Mouse (Mus musculus): ENCODE data around the gene Stx11.

GRCm38 (mm10) chr10:12911451-12911850 is 52.6 kb downstream of the Stx11 start:
- TF ChIP-seq GATA1 (IDR thresholded peaks at IDR 0.05; ENCODE audit: low read depth, low read length) (no peak), TAL1 (IDR thresholded peaks at IDR 0.05; ENCODE audit: low read length) (no peak), POLR2A (IDR thresholded peaks at IDR 0.05; ENCODE audit: control insufficient read depth in 1 of 2, insufficient read depth in 1 of 2, low read depth in 1 of 2, low read length in 2 of 2, poor library complexity in 1 of 2) (no peak), CTCF (IDR thresholded peaks at IDR 0.05 in 2 of 3, conservative IDR thresholded peaks at IDR 0.05 in 1 of 3; ENCODE audit: control insufficient read depth in 1 of 3, insufficient read depth in 1 of 3, low read depth in 2 of 3, low read length in 3 of 3, poor library complexity in 1 of 3, severe bottlenecking in 1 of 3) (no peak), NELFE (IDR thresholded peaks at IDR 0.05; ENCODE audit: low read depth, low read length) (no peak), ZNF384 (IDR thresholded peaks at IDR 0.05; ENCODE audit: low read depth, low read length) (no peak), USF1 (IDR thresholded peaks at IDR 0.05; ENCODE audit: low read depth, low read length) (no peak), MAZ (IDR thresholded peaks at IDR 0.05; ENCODE audit: low read depth, low read length) (no peak)

Measured in MEL (cell line).